Mouse (Mus musculus) spleen, adult 2 months (tissue): ENCODE results near the gene Tmem170. TPM values are rescaled to one million over a fixed set of nuclear protein-coding genes. Genes with fewer than 3 reads are reported as not detected.

Source experiments
- DNase-seq, 2 experiments: peaks; one replicate each; pipeline versions ENCODE4 v3.0.0 to v3.0.0-alpha.2; 2012 to 2021; ENCODE audit warnings: low spot score in 2 of 2, low read depth in 1 of 2
- H3K27ac ChIP-seq: fragments of 200-500 bp; 2 replicates; pipeline ENCODE4 v1.5.1; 2012; ENCODE audit warnings: low read length, inconsistent platforms; ENCODE audit not compliant: insufficient read depth
- H3K27me3 ChIP-seq: fragments of 200-500 bp; 2 replicates; pipeline ENCODE4 v1.6.1; 2012; ENCODE audit warnings: mild to moderate bottlenecking, moderate library complexity, low read length, inconsistent platforms; ENCODE audit not compliant: control insufficient read depth, insufficient read depth
- H3K36me3 ChIP-seq: fragments of 200-500 bp; 2 replicates; pipeline ENCODE4 v1.6.1; 2012; ENCODE audit warnings: mild to moderate bottlenecking, low read length, inconsistent platforms; ENCODE audit not compliant: control insufficient read depth, insufficient read depth
- H3K4me1 ChIP-seq: fragments of 200-500 bp; 2 replicates; pipeline ENCODE4 v1.6.1; 2011; ENCODE audit warnings: inconsistent platforms; ENCODE audit not compliant: control insufficient read depth, insufficient read depth, insufficient read length
- H3K4me3 ChIP-seq: fragments of 200-500 bp; 2 replicates; pipeline ENCODE4 v1.5.1; 2011; ENCODE audit warnings: mild to moderate bottlenecking, inconsistent platforms; ENCODE audit not compliant: insufficient read depth, insufficient read length; ENCODE audit errors: extremely low read depth
- CTCF ChIP-seq: fragments of 200-500 bp; IDR thresholded peaks from 2 replicates; pipeline ENCODE4 v1.5.1; 2011; ENCODE audit warnings: mild to moderate bottlenecking, inconsistent platforms; ENCODE audit not compliant: insufficient read depth, insufficient read length, insufficient replicate concordance; ENCODE audit errors: extremely low read depth
- POLR2A ChIP-seq: fragments of 200-500 bp; IDR thresholded peaks from 2 replicates; pipeline ENCODE4 v1.6.1; 2011; ENCODE audit warnings: low read depth, low read length, inconsistent platforms
- WGBS: fragments of 180-500 bp; shearing (Covaris S2); methylation state at CpG from one replicate; pipeline ENCODE4 v1.1.7; 2018; 5-methylcytosine and 5-hydroxymethylcytosine counted together
- polyA plus RNA-seq: library from polyadenylated mRNA; depleted of rRNA; stranded (reverse); fragments of >200 nt; gene quantifications from 2 replicates; pipeline ENCODE4 v1.2.3, GENCODE M21; 2012; rRNA removed

Gene Tmem170
- polyA plus RNA-seq, 1 experiment: 1.2 TPM

- TF ChIP-seq POLR2A (no peak), CTCF (no peak)
- Histone ChIP-seq H3K27ac (no peak overlapping the region), H3K4me3 (no peak overlapping the region), H3K36me3 (peaks cover 3% of the 10 kb centered on the region; the same call in 1 of the 2 replicates), H3K27me3 (peaks cover under 1% of the 10 kb centered on the region; the same call in 1 of the 2 replicates), H3K4me1 (peaks cover 7% of the 10 kb centered on the region; the same call in 1 of the 2 replicates)
- 5% methylated on average over 10 of the region's 10 CpGs for WGBS
- peak; percentile 61 to 83 for DNase-seq
Observed at GRCm38 (mm10) chr8:111821199-111821598, 55.4 kb downstream of the Tmem170 start.

- Histone ChIP-seq H3K4me1 (peaks cover 7% of the 10 kb centered on the region; the same call in 1 of the 2 replicates), H3K27ac (no peak overlapping the region), H3K27me3 (peaks cover 2% of the 10 kb centered on the region; the same call in 1 of the 2 replicates), H3K36me3 (peaks cover 3% of the 10 kb centered on the region; the same call in 1 of the 2 replicates), H3K4me3 (no peak overlapping the region)
- TF ChIP-seq CTCF: no peak
- TF ChIP-seq POLR2A: no peak
- WGBS: 56% methylated on average over 4 of the region's 4 CpGs
- DNase-seq: no peak
Observed at GRCm38 (mm10) chr8:111820691-111821090, 55.9 kb downstream of the Tmem170 start.

- H3K4me1 ChIP-seq: peaks cover 7% of the 10 kb centered on the region; the same call in 1 of the 2 replicates
- H3K27me3 ChIP-seq: peaks cover 2% of the 10 kb centered on the region; the same call in 1 of the 2 replicates
- H3K27ac ChIP-seq: no peak overlapping the region
- peaks cover 3% of the 10 kb centered on the region; the same call in 1 of the 2 replicates for H3K36me3 ChIP-seq
- DNase-seq: no peak
- TF ChIP-seq POLR2A: no peak
- TF ChIP-seq CTCF: no peak
- WGBS: 80% methylated on average over 12 of the region's 12 CpGs
- H3K4me3 ChIP-seq: no peak overlapping the region
Observed at GRCm38 (mm10) chr8:111820018-111820417, 56.5 kb downstream of the Tmem170 start.

GRCm38 (mm10) chr8:111818556-111818955, 58.0 kb downstream of the Tmem170 start:
- H3K4me1 ChIP-seq: peaks cover 7% of the 10 kb centered on the region; the same call in 1 of the 2 replicates
- peak overlapping the region; percentile 36; the same call in 1 of the 2 replicates for H3K27ac ChIP-seq
- TF ChIP-seq CTCF (no peak), POLR2A (no peak)
- 94% methylated on average over 3 of the region's 3 CpGs for WGBS
- 0 out of 2 replicates have a peak, but pooled peaks cover 3% of the 10 kb centered on the region for H3K36me3 ChIP-seq
- peaks cover 2% of the 10 kb centered on the region; the same call in 1 of the 2 replicates for H3K27me3 ChIP-seq
- no peak overlapping the region for H3K4me3 ChIP-seq
- DNase-seq: no peak

GRCm38 (mm10) chr8:111815078-111815477, 61.5 kb downstream of the Tmem170 start:
- TF ChIP-seq CTCF (no peak), POLR2A (no peak)
- no peak for DNase-seq
- Histone ChIP-seq H3K27me3 (peaks cover 4% of the 10 kb centered on the region), H3K27ac (no peak overlapping the region), H3K4me3 (no peak overlapping the region), H3K4me1 (no peaks in the 10 kb centered on the region), H3K36me3 (0 out of 2 replicates have a peak, but pooled peaks cover 3% of the 10 kb centered on the region)
- WGBS: 96% methylated on average over 4 of the region's 4 CpGs

- Histone ChIP-seq H3K4me3 (no peak overlapping the region), H3K36me3 (0 out of 2 replicates have a peak, but pooled peaks cover 3% of the 10 kb centered on the region), H3K27me3 (peaks cover 4% of the 10 kb centered on the region), H3K4me1 (no peaks in the 10 kb centered on the region), H3K27ac (no peak overlapping the region)
- DNase-seq: no peak
- 96% methylated on average over 9 of the region's 9 CpGs for WGBS
- no peak for TF ChIP-seq POLR2A
- TF ChIP-seq CTCF: no peak
Observed at GRCm38 (mm10) chr8:111813818-111814217, 62.7 kb downstream of the Tmem170 start.

Other genes with a start within 250 kb of the Tmem170 start
- gene Ldhd, start 246.4 kb downstream of the Tmem170 start, polyA plus RNA-seq: 1.2 and 1.8 TPM in 2 replicates
- 4.9 and 5.2 TPM in 2 replicates for gene Zfp1, start 233.3 kb downstream of the Tmem170 start, polyA plus RNA-seq
- 23,675 and 41,549 TPM in 2 replicates for gene Ctrb1, start 185.7 kb downstream of the Tmem170 start, polyA plus RNA-seq
- 20.4 and 25.1 TPM in 2 replicates for gene Bcar1, start 132.9 kb downstream of the Tmem170 start, polyA plus RNA-seq
- gene Cfdp1, start 22.5 kb downstream of the Tmem170 start, polyA plus RNA-seq: 2.0 and 2.4 TPM in 2 replicates
- 0.13 TPM in 1 of 2 replicates, not detected in the other for gene Chst5, start 33.7 kb upstream of the Tmem170 start, polyA plus RNA-seq
- 2.1 and 3.1 TPM in 2 replicates for gene Tmem231, start 57.1 kb upstream of the Tmem170 start, polyA plus RNA-seq
- 15.9 and 25.4 TPM in 2 replicates for gene Gabarapl2, start 64.0 kb upstream of the Tmem170 start, polyA plus RNA-seq
- 2.2 and 2.6 TPM in 2 replicates for gene Adat1, start 115.6 kb upstream of the Tmem170 start, polyA plus RNA-seq
- 25.2 and 27.9 TPM in 2 replicates for gene Kars, start 134.6 kb upstream of the Tmem170 start, polyA plus RNA-seq
- gene Terf2ip, start 134.6 kb upstream of the Tmem170 start, polyA plus RNA-seq: 6.9 and 8.1 TPM in 2 replicates
- not detected in 2 replicates for gene Gm6793, start 138.3 kb upstream of the Tmem170 start, polyA plus RNA-seq